Mouse (Mus musculus) left cerebral cortex, adult 2 months (tissue): ENCODE data around the gene Fbxl18. TPM values are rescaled to one million over a fixed set of nuclear protein-coding genes. Genes with fewer than 3 reads are reported as not detected.
"Not testable (repeated sequence)": the region's sequence is repeated elsewhere in the genome, so short reads cannot be mapped to it uniquely, and the experiment has no call there.

Experiments used
- DNase-seq, 2 experiments: peaks; one replicate each; pipeline ENCODE4 v3.0.0; 2021 to 2022; ENCODE audit warnings: low spot score in 2 of 2, mixed read lengths in 1 of 2; ENCODE audit errors: extremely low spot score in 1 of 2
- H3K27ac ChIP-seq: fragments of 200-600 bp; 2 replicates; pipeline ENCODE4 v1.8.1; 2022
- H3K4me3 ChIP-seq: fragments of 200-600 bp; 2 replicates; pipeline ENCODE4 v1.8.1; 2022
- CTCF ChIP-seq: fragments of 200-600 bp; IDR thresholded peaks from 2 replicates; pipeline ENCODE4 v1.8.1; 2022; ENCODE audit warnings: antibody characterized with exemption, mild to moderate bottlenecking, moderate library complexity
- intact Hi-C: fragments of 180-260 bp; cut with DNase I; formaldehyde crosslinking; loops from one replicate; pipeline ENCODE4 v1.15.1; 2025
- total RNA-seq, 2 experiments: library from RNA; stranded (reverse); gene quantifications; 2 replicates each; pipeline ENCODE4 v1.2.3; 2021

The Fbxl18 gene
- total RNA-seq, 2 experiments from 2014 or later: 31.5 to 33.2 TPM

DNA sequence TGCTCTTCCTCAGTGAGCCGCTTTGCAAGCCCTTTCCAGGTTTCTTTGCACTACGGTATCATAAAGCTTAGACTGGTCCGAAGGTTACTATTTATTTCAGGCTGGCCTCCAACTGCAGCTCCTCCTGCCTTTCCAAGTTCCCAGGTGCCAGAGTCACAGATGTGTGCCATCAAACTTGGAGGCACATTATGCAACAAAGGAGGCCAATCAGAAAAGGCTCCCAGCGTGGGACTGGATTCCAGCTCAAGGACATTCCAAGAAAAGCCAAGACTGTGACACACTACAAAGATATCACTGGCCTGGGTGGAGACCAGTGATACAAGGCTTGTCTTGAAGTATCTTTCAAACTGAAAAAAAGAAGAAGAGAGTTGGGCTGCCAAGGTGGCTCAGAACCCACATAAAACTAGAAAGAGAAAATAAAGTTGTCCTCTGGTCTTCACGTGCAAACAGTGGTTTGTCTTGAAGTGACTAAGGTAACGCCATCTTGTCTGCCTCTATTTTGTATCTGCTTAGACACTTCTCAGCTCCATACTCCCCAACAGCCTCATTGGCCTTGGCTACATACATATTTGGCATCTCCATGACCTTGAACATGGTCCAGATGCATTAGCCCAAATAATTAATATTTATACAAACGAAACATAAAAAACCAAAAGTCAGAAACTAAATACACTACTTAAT is 2.5 kb upstream of the Fbxl18 start:
- Histone ChIP-seq H3K4me3 (no peak overlapping the region), H3K27ac (no peak overlapping the region)
- no peak for DNase-seq
- intact Hi-C loops: loop anchor here (2.0 to 5.0 kb wide), 3 partner anchors 17 to 71 kb away; no protein-coding TSS in a partner anchor
- no peak for TF ChIP-seq CTCF

DNA sequence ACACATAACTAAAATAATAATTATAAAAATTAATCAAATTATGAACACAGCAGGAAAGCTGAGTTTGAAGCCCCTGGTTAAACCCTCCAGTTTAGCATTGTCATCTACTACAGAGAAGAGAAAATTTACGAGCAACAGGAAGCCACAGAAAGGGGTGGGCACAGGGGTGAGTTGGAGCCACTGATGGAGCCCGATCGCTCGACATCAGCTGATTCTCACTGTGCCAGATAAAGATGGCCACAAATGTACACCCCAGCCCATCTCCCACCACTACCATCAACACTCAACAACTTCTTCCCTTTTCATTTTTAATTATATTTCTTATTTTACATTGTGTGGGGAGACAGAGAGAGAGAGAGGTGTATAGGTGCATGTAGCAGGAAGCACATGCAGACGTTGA is 1.5 kb upstream of the Fbxl18 start:
- H3K4me3 ChIP-seq: no peak overlapping the region
- intact Hi-C loops: loop anchor here (5.0 kb wide), 1 partner anchor 36 kb away; no protein-coding TSS in a partner anchor
- no peak overlapping the region for H3K27ac ChIP-seq
- no peak for DNase-seq
- no peak for TF ChIP-seq CTCF

DNA sequence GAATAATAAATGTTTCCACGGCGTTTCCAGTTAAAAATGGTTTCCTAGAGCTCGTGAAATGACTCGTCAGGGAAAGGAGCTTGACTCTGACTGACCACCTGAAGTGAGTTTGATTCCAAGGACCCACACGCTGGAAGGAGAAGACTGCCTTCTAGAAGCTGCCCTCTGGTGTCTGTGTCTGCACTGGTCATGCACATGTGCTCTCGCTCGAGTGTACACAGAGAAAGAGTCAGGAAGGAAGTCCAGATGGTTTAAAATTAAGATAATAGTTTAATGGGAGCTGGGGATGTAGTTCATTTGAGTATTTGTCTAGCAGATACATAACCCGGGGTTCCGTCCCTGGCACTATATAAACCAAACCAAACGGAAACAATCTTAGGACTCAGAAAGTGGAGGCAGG is 971 bp upstream of the Fbxl18 start:
- no peak; the same call in 1 of the 2 replicates for TF ChIP-seq CTCF
- no peak overlapping the region for H3K4me3 ChIP-seq
- no peak for DNase-seq
- no peak overlapping the region for H3K27ac ChIP-seq
- intact Hi-C loops: loop anchor here (5.0 kb wide), 1 partner anchor 36 kb away; no protein-coding TSS in a partner anchor

DNA sequence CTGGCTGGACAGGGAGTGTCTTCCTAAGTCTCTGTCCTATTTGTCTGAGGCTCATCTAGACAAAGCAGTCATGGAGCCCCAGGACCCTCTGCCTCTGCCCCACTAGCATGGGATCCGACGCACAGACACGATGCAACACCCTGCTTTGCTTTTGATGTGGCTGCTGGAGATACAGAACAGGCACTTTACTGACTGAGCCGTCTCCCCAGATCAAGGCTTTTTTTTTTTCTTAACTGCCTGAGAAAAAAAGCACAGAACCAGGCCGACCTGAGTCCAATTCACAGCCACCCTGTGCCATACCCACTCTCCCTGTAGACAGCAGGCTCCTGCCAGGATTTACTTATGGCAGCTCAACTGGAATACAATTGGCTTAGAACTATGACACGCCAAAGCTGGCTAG is 3.8 kb downstream of the Fbxl18 start:
- no peak for TF ChIP-seq CTCF
- H3K27ac ChIP-seq: no peak overlapping the region
- DNase-seq: no peak
- H3K4me3 ChIP-seq: no peak overlapping the region
- intact Hi-C loops: no loop called here

DNA sequence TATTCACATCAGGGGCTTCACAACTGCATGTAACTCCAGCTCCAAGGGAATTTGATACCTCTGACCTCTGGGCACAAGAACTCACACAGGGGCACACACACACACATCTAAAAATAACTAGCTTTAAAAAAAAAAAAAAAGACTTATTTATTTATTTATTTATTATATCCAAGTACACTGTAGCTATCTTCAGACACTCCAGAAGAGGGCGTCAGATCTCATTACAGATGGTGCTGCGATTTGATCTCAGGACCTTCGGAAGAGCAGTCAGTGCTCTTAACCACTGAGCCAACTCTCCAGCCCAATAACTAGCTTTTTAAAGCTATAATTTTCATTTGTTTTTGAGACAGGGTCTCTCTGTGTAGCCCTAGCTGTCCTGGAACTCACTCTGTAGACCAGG is 7.7 kb downstream of the Fbxl18 start:
- intact Hi-C loops, H3K27ac ChIP-seq, DNase-seq, H3K4me3 ChIP-seq: not testable (repeated sequence)
- TF ChIP-seq CTCF: peak; percentile 16

DNA sequence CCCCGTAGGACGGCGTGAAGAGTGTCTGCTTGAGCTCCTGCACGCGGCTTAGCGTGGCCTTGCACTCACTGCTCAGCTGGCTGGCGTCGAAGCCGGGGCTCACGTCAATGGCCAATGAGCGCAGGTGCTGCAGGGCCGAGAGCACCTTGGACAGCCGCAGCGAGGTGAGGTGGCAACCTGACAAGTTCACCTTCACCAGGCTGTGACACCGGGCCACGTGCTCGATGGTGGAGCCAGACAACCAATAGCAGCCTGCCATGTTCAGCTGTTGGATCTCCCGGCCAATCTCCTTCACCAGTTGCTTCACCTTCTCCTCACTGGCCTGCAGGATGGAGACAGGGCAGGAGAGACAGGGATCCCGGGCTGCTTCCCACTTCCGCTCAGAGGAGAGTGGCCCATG is 8.5 kb downstream of the Fbxl18 start:
- DNase-seq: no peak
- TF ChIP-seq CTCF: no peak
- intact Hi-C loops: no loop called here
- H3K4me3 ChIP-seq: no peak overlapping the region
- H3K27ac ChIP-seq: no peak overlapping the region

DNA sequence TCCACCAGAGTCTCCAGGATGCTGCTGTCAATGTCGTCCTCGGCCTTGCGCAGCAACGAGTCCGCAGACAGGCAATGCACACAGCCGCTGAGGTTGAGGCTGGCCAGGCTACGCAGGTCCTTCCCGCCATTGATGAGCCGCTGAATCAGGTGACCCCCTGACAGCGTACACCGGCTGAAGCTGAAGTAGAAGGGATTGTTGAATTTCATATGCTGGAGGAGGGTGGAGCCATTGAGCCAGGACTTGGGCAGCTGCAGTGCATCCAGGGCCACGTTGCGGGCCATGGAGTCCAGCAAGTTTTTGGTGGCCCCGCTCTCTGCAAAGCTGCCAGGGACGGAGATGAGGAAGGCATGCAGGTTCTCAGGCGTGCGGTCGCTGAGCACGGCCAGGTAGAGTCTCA is 9.0 kb downstream of the Fbxl18 start:
- intact Hi-C loops: no loop called here

DNA sequence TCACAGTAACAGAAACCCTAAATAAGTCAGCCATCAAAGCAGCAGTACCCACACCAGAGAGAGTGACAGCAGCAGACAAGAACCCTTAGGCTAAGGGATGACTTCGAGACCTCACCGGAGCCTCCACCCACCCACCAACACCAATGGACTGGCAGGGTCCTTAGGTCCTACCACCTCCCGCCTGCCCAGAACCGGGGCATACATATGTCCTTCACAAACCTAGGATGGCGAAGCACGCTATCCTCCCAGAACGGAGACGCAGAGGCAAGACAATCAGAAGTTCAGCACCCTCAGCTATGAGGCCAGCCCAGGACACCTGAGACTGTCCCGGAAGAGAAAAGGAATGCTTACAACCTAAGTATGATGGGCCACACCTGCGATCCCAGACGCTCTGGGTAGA is 12.8 kb downstream of the Fbxl18 start:
- intact Hi-C loops: no loop called here
- no peak overlapping the region for H3K27ac ChIP-seq

More for the DNA sequence above, 9.0 kb downstream of the Fbxl18 start:
- no peak for DNase-seq
- no peak for TF ChIP-seq CTCF
- Histone ChIP-seq H3K4me3 (no peak overlapping the region), H3K27ac (no peak overlapping the region)

DNA sequence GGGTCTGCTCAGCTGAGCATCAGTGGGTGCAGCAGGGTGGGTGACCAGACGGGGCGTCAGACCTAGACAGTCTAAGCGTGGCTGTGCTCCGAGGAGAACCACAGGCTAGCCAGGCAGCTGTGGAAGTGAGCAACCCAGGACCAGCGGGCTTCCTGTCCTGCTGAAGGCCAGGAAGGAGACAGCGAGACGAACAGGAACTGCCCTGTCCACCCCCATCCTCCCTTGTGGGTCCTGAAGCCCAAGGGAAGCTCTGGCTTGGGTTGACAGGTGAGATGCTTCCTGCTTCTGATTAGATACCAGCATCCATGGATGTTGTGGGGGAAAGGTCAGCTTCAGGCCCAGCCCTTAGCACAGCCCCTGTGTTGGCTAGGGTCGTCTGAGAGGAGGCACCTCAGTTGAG is 13.3 kb downstream of the Fbxl18 start:
- no peak for DNase-seq
- intact Hi-C loops: loop anchor here (2.0 kb wide), 1 partner anchor 17 kb away; no protein-coding TSS in a partner anchor
- no peak for TF ChIP-seq CTCF
- Histone ChIP-seq H3K27ac (no peak overlapping the region), H3K4me3 (no peak overlapping the region)

More for the DNA sequence above, 12.8 kb downstream of the Fbxl18 start:
- TF ChIP-seq CTCF: no peak
- no peak for DNase-seq
- H3K4me3 ChIP-seq: no peak overlapping the region

DNA sequence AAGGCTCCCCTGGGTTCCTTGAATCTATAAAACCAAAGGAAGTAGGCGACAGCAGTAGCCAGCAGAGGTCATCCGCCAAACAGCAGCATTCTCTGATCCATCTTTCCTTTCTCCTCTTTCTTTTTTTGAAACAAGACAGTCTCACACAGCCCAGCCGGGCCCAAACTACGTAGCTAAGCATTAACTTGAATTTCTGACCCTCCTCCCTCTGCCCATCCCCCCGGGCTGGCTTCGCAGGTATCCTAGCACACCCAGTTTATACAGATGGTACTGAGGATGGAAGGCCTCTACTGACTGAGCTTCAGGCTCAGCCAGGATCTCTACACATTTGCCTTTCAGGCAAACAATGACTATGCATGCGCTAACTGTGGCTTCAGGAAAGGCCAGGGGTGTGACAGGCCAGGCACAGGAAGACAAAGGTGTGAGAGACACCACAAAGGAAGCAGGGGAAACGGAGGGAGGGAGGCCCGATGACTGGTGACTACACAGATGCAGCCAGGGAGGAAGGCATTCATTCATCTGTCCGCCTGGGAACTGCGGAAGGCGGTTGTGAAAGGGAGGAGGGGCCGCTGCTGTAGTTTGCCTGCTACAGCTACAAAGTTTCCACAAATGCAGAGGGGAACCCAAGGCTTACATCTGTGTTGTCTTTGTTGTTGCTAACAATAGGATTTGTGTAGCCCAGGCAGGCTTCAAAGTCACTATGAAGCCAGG is 14.3 kb downstream of the Fbxl18 start:
- H3K27ac ChIP-seq: peak overlapping the region; percentile 48; the same call in 1 of the 2 replicates
- no peak for DNase-seq
- intact Hi-C loops: loop anchor here (2.0 kb wide), 1 partner anchor 18 kb away; no protein-coding TSS in a partner anchor
- no peak overlapping the region for H3K4me3 ChIP-seq
- no peak for TF ChIP-seq CTCF

DNA sequence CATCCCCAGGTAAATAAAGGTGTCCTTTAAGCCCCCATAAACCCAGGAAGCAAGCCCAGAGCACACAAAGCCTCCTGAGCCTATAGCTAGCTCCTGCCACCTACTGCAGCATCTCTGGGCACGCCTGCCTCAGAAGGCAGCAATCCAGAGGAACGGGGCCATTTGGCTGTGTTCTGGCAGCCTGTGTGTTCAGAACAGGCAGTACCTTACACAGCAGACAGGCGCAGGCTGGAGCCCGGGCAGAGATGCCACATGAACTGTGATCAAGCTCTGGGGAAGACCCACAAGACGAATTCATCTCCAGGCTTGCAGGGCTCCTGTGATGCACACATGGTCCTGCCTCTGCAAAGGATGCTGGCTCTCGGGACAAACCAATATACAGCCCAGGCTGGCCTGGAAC is 15.0 kb downstream of the Fbxl18 start:
- peak in 1 of 2 experiments; percentile 65 for DNase-seq
- peak; percentile 45 for TF ChIP-seq CTCF
- H3K4me3 ChIP-seq: no peak overlapping the region
- intact Hi-C loops: loop anchor here (2.0 kb wide), 1 partner anchor 19 kb away; no protein-coding TSS in a partner anchor
- peak overlapping the region; percentile 69 for H3K27ac ChIP-seq
